Comparison of ENCODE assay signal across 10 mouse cellular contexts in the genomic region with DNA sequence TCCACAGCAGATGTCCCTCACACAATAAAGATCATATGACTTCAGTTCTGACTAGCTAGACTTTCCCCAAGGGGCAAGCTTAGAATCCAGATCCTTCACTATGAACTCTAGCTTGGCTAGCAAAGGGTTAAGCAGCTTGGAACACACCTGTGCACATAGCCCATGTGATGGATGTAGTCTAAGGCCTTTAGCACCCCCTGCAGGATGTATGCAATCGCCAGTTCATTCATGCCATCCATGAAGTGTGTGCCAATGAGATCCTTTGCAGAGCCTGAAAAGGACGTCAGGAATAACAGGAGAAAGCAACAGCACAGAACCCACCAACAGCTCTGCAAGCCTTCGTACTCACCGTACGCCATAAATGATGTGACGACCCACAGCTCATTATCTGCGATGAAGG. TPM values are rescaled to one million over a fixed set of nuclear protein-coding genes. Genes with fewer than 3 reads are reported as not detected.
DNase-seq lines count a peak whose midpoint lies in the region; ATAC-seq and TF ChIP-seq lines count a peak whose summit lies in the region.
"Had no signal": no experiment of that assay in that cellular context is flagged by ENCODE, and none has a peak within 500 bp of the region (broad histone marks: within the 10 kb centered on the region; RNA-seq: fewer than 3 reads in every experiment).

No protein-coding gene starts in this region.

- no peak for TF ChIP-seq POLR2A in liver, adult 2 months (IDR thresholded peaks at IDR 0.05; ENCODE audit: extremely low read depth, insufficient read depth, low read length)

- 0 out of 2 replicates have a peak, but pooled peaks have one; percentile 11 for TF ChIP-seq CTCF in liver, adult 2 months (IDR thresholded peaks at IDR 0.05; ENCODE audit: low read depth, low read length)
- peak; percentile 61 for TF ChIP-seq CTCF in lung, embryonic 14.5 days (IDR thresholded peaks at IDR 0.05; ENCODE audit: low read depth)

- no peaks in the 10 kb centered on the region for H3K4me1 ChIP-seq in liver, adult 2 months (ENCODE audit: control insufficient read depth, insufficient read depth, low read length)
- H3K4me1 ChIP-seq in liver, embryonic 12.5 days, result peaks cover 15% of the 10 kb centered on the region
- H3K4me1 ChIP-seq in lung, embryonic 14.5 days (ENCODE audit: insufficient read depth), result no peaks in the 10 kb centered on the region
- H3K4me1 ChIP-seq in forebrain, embryonic 13.5 days, result no peaks in the 10 kb centered on the region
- H3K4me1 ChIP-seq: forebrain, embryonic 12.5 days; kidney, embryonic 15.5 days; lung, embryonic 15.5 days had no signal

- no peaks in the 10 kb centered on the region for H3K27me3 ChIP-seq in liver, adult 2 months (ENCODE audit: control insufficient read depth, insufficient read depth, low read length)
- H3K27me3 ChIP-seq in liver, embryonic 12.5 days (replicated peaks), result no peaks in the 10 kb centered on the region
- no peaks in the 10 kb centered on the region for H3K27me3 ChIP-seq in lung, embryonic 14.5 days (ENCODE audit: insufficient read depth, low read length)
- no peaks in the 10 kb centered on the region for H3K27me3 ChIP-seq in forebrain, embryonic 13.5 days
- H3K27me3 ChIP-seq: forebrain, embryonic 12.5 days; kidney, embryonic 15.5 days; lung, embryonic 15.5 days had no signal

- H3K9ac ChIP-seq in liver, adult 2 months (ENCODE audit: low read depth, low read length), result no peak overlapping the region
- no peak overlapping the region for H3K9ac ChIP-seq in liver, embryonic 12.5 days
- H3K9ac ChIP-seq in lung, embryonic 14.5 days, result no peak overlapping the region
- no peak overlapping the region for H3K9ac ChIP-seq in forebrain, embryonic 13.5 days
- H3K9ac ChIP-seq: forebrain, embryonic 12.5 days; kidney, embryonic 15.5 days; lung, embryonic 15.5 days had no signal

- peaks cover 2% of the 10 kb centered on the region; the same call in 1 of the 2 replicates for H3K36me3 ChIP-seq in liver, adult 2 months (ENCODE audit: control insufficient read depth, insufficient read depth, low read length)
- peaks cover 34% of the 10 kb centered on the region for H3K36me3 ChIP-seq in liver, embryonic 12.5 days
- H3K36me3 ChIP-seq in lung, embryonic 14.5 days (ENCODE audit: insufficient read depth), result peaks cover 36% of the 10 kb centered on the region
- peaks cover 52% of the 10 kb centered on the region for H3K36me3 ChIP-seq in forebrain, embryonic 13.5 days (ENCODE audit: poor library complexity, severe bottlenecking)

- no peak overlapping the region for H3K27ac ChIP-seq in liver, adult 2 months (replicated peaks; ENCODE audit: insufficient read depth, low read depth, low read length)
- H3K27ac ChIP-seq in liver, embryonic 12.5 days, result no peak overlapping the region
- no peak overlapping the region for H3K27ac ChIP-seq in lung, embryonic 14.5 days (ENCODE audit: low read depth)
- H3K27ac ChIP-seq in forebrain, embryonic 13.5 days, result no peak overlapping the region
- H3K27ac ChIP-seq: forebrain, embryonic 12.5 days; kidney, embryonic 15.5 days; lung, embryonic 15.5 days had no signal

- no peak for DNase-seq in liver, adult 2 months (ENCODE audit: extremely low read depth, low read depth, low spot score)
- peak; percentile 56 for DNase-seq in ZHBTc4 (ENCODE audit: low read depth, low spot score)
- DNase-seq in lung, embryonic 14.5 days, result peak; percentile 44
- DNase-seq in thymus, postnatal 25 days, result peak; percentile 82
- no peak for DNase-seq in urinary bladder, adult 2 months (ENCODE audit: low spot score)

- H3K4me2 ChIP-seq in liver, embryonic 12.5 days, result no peak overlapping the region
- no peak overlapping the region for H3K4me2 ChIP-seq in lung, embryonic 14.5 days
- H3K4me2 ChIP-seq in forebrain, embryonic 13.5 days, result no peak overlapping the region
- H3K4me2 ChIP-seq: forebrain, embryonic 12.5 days; kidney, embryonic 15.5 days; lung, embryonic 15.5 days had no signal

- ATAC-seq in liver, embryonic 12.5 days, result no peak
- ATAC-seq in lung, embryonic 14.5 days (ENCODE audit: insufficient read depth), result no peak
- no peak for ATAC-seq in forebrain, embryonic 13.5 days

- no peaks in the 10 kb centered on the region for H3K9me3 ChIP-seq in liver, embryonic 12.5 days (replicated peaks)
- no peaks in the 10 kb centered on the region for H3K9me3 ChIP-seq in lung, embryonic 14.5 days (ENCODE audit: low read depth, low read length)
- H3K9me3 ChIP-seq in forebrain, embryonic 13.5 days (replicated peaks), result no peaks in the 10 kb centered on the region
- H3K9me3 ChIP-seq: forebrain, embryonic 12.5 days; kidney, embryonic 15.5 days; lung, embryonic 15.5 days had no signal

- no peaks in the 10 kb centered on the region for H3K79me2 ChIP-seq in liver, adult 2 months (ENCODE audit: control insufficient read depth, insufficient read depth, low read length)

- no peak overlapping the region for H3K4me3 ChIP-seq in liver, adult 2 months (ENCODE audit: insufficient read depth, low read depth, low read length)
- H3K4me3 ChIP-seq in liver, embryonic 12.5 days, result no peak overlapping the region
- no peak overlapping the region for H3K4me3 ChIP-seq in lung, embryonic 14.5 days (ENCODE audit: low read depth, low read length)
- no peak overlapping the region for H3K4me3 ChIP-seq in forebrain, embryonic 13.5 days
- H3K4me3 ChIP-seq: forebrain, embryonic 12.5 days; kidney, embryonic 15.5 days; lung, embryonic 15.5 days had no signal

- 83% methylated on average over 7 of the region's 7 CpGs for WGBS in liver, adult 2 months
- 80% methylated on average over 7 of the region's 7 CpGs for WGBS in liver, embryonic 12.5 days (ENCODE audit: insufficient replicate concordance)
- WGBS in lung, embryonic 14.5 days, result 77% methylated on average over 7 of the region's 7 CpGs
- 73% methylated on average over 7 of the region's 7 CpGs for WGBS in forebrain, embryonic 13.5 days

RNA-seq across cellular contexts. Expression of a gene that starts 10.1 kb away (rescaled TPM):
- 9.4 and 9.7 TPM in 2 replicates for total RNA-seq in liver, adult 2 months (2014; rRNA removed)
- 21.8 and 26.3 TPM in 2 replicates for polyA plus RNA-seq in liver, adult 2 months (2012; rRNA removed)
- polyA plus RNA-seq in liver, embryonic 12.5 days (2016; fragmentation: Nextera tagmentation; extraction: Ambion mirVana), result 109 and 112 TPM in 2 replicates
- 211 and 229 TPM in 2 replicates for polyA plus RNA-seq in lung, embryonic 14.5 days (2014; fragmentation: Nextera tagmentation; extraction: Ambion mirVana)
- 253 and 279 TPM in 2 replicates for polyA plus RNA-seq in forebrain, embryonic 13.5 days (2015; fragmentation: Nextera tagmentation; extraction: Ambion mirVana)
- polyA plus RNA-seq in urinary bladder, adult 2 months (2012; rRNA removed), result 14.8 and 16.5 TPM in 2 replicates

RNA-seq across cellular contexts. Expression of a gene that starts 10.2 kb away (rescaled TPM):
- total RNA-seq in liver, adult 2 months (2014; rRNA removed), result not detected in 2 replicates
- not detected in 2 replicates for polyA plus RNA-seq in liver, adult 2 months (2012; rRNA removed)
- not detected in 2 replicates for polyA plus RNA-seq in liver, embryonic 12.5 days (2016; fragmentation: Nextera tagmentation; extraction: Ambion mirVana)
- not detected in 2 replicates for polyA plus RNA-seq in lung, embryonic 14.5 days (2014; fragmentation: Nextera tagmentation; extraction: Ambion mirVana)
- not detected in 2 replicates for polyA plus RNA-seq in forebrain, embryonic 13.5 days (2015; fragmentation: Nextera tagmentation; extraction: Ambion mirVana)
- not detected in 2 replicates for polyA plus RNA-seq in urinary bladder, adult 2 months (2012; rRNA removed)
- polyA plus RNA-seq: forebrain, embryonic 12.5 days; kidney, embryonic 15.5 days; lung, embryonic 15.5 days had no signal

RNA-seq across cellular contexts. Expression of a gene that starts 31.2 kb away (rescaled TPM):
- total RNA-seq in liver, adult 2 months (2014; rRNA removed), result 1.8 and 2.8 TPM in 2 replicates
- polyA plus RNA-seq in liver, adult 2 months (2012; rRNA removed), result 3.1 and 3.9 TPM in 2 replicates
- polyA plus RNA-seq in liver, embryonic 12.5 days (2016; fragmentation: Nextera tagmentation; extraction: Ambion mirVana), result 12.2 and 12.6 TPM in 2 replicates
- polyA plus RNA-seq in lung, embryonic 14.5 days (2014; fragmentation: Nextera tagmentation; extraction: Ambion mirVana), result 31.7 and 32.6 TPM in 2 replicates
- polyA plus RNA-seq in forebrain, embryonic 13.5 days (2015; fragmentation: Nextera tagmentation; extraction: Ambion mirVana), result 33.4 and 33.5 TPM in 2 replicates
- 27.1 and 29.6 TPM in 2 replicates for polyA plus RNA-seq in urinary bladder, adult 2 months (2012; rRNA removed)

RNA-seq across cellular contexts. Expression of a gene that starts 45.3 kb away (rescaled TPM):
- total RNA-seq in liver, adult 2 months (2014; rRNA removed), result 42.6 and 48.9 TPM in 2 replicates
- 12.8 and 16.9 TPM in 2 replicates for polyA plus RNA-seq in liver, adult 2 months (2012; rRNA removed)
- polyA plus RNA-seq in liver, embryonic 12.5 days (2016; fragmentation: Nextera tagmentation; extraction: Ambion mirVana), result 53.9 and 56.6 TPM in 2 replicates
- 66.5 and 69.6 TPM in 2 replicates for polyA plus RNA-seq in lung, embryonic 14.5 days (2014; fragmentation: Nextera tagmentation; extraction: Ambion mirVana)
- 78.6 and 83.9 TPM in 2 replicates for polyA plus RNA-seq in forebrain, embryonic 13.5 days (2015; fragmentation: Nextera tagmentation; extraction: Ambion mirVana)
- 61.2 and 68.6 TPM in 2 replicates for polyA plus RNA-seq in urinary bladder, adult 2 months (2012; rRNA removed)

RNA-seq across cellular contexts. Expression of a gene that starts 45.9 kb away (rescaled TPM):
- total RNA-seq in liver, adult 2 months (2014; rRNA removed), result 16.0 and 19.7 TPM in 2 replicates
- 4.8 and 5.1 TPM in 2 replicates for polyA plus RNA-seq in liver, adult 2 months (2012; rRNA removed)
- 42.3 and 42.6 TPM in 2 replicates for polyA plus RNA-seq in liver, embryonic 12.5 days (2016; fragmentation: Nextera tagmentation; extraction: Ambion mirVana)
- 75.5 and 82.1 TPM in 2 replicates for polyA plus RNA-seq in lung, embryonic 14.5 days (2014; fragmentation: Nextera tagmentation; extraction: Ambion mirVana)
- polyA plus RNA-seq in forebrain, embryonic 13.5 days (2015; fragmentation: Nextera tagmentation; extraction: Ambion mirVana), result 93.0 and 102 TPM in 2 replicates
- 29.2 and 34.3 TPM in 2 replicates for polyA plus RNA-seq in urinary bladder, adult 2 months (2012; rRNA removed)

Comparison
In these comparisons a context has a peak if more than half of its experiments do, and no peak if none do; other contexts are left out.
1. DNase-seq: peak in ZHBTc4 (single experiment), lung, embryonic 14.5 days (single experiment) and thymus, postnatal 25 days (single experiment); none in liver, adult 2 months (single experiment) and urinary bladder, adult 2 months (single experiment).